ENCODE assay signal across 16 mouse cellular contexts in the genomic region with DNA sequence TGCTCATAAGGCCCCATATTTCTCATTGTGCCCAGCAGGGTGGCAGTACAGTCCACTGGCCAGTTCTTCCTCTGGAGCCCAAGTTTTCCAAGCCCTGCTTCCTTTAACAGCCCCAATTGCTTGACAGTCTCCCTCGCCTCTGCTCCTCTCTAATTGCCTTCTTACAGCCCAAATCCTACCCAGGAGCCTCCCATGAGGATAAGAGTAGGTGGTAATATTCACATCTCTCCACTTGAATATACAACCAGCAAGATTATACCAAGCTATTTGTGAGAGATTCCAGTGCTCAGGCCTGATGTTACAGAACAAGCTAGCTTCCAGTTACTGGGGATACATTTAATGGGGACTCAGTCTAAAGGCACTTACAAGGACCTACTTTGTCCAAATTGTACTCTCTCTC.
"Had no signal": no experiment of that assay in that cellular context is flagged by ENCODE, and none has a peak within 500 bp of the region (broad histone marks: within the 10 kb centered on the region; RNA-seq: fewer than 3 reads in every experiment).

No protein-coding gene starts in this region.

- H3K9me3 ChIP-seq: lung, embryonic 15.5 days had no signal

- ATAC-seq: midbrain, embryonic 16.5 days had no signal

- H3K4me1 ChIP-seq: lung, embryonic 15.5 days had no signal

- H3K27me3 ChIP-seq: lung, embryonic 15.5 days; megakaryocyte, embryonic 14.5 days had no signal

- H3K9ac ChIP-seq: liver, embryonic 14.5 days; lung, embryonic 15.5 days had no signal

- H3K4me3 ChIP-seq: layer of hippocampus, adult 2 months; left cerebral cortex, adult 2 months; lung, embryonic 15.5 days; megakaryocyte, embryonic 14.5 days had no signal

- H3K27ac ChIP-seq: kidney, postnatal 0 days; left cerebral cortex, adult 2 months; liver, embryonic 14.5 days; lung, embryonic 15.5 days had no signal

- DNase-seq: kidney, adult 2 months; kidney, postnatal 25 days; layer of hippocampus, postnatal 36 days; lung, adult 18-20 months; lung, postnatal 10 days; lung, postnatal 36 days; thymus, adult 18-20 months; thymus, postnatal 36 days had no signal

- H3K4me2 ChIP-seq: lung, embryonic 15.5 days; midbrain, embryonic 11.5 days had no signal

- H3K36me3 ChIP-seq: lung, embryonic 15.5 days had no signal
